Mouse (Mus musculus) midbrain, embryonic 14.5 days (tissue): ENCODE measurements around the gene Kcnh7. TPM values are rescaled to one million over a fixed set of nuclear protein-coding genes. Genes with fewer than 3 reads are reported as not detected.
A peak's percentile ranks its signal among the peaks of the same experiment; 100 is the strongest.

Experiments used
- ATAC-seq: fragments of 200-750 bp; cut with Nextera tagmentation; 2 replicates; pipeline ENCODE4 v1.8.0; 2017; ENCODE audit warnings: moderate number of reproducible peaks, moderate library complexity; ENCODE audit not compliant: low FRiP score, low TSS enrichment
- DNase-seq: peaks from one replicate; pipeline ENCODE4 v3.0.0-alpha.2; 2015
- H3K27ac ChIP-seq: fragments of 300-500 bp; sonication (generic); replicated peaks from 2 replicates; pipeline ENCODE4 v1.5.1; 2014; ENCODE audit warnings: mild to moderate bottlenecking, low read depth, low read length, moderate library complexity
- H3K27me3 ChIP-seq: fragments of 300-500 bp; sonication (generic); 2 replicates; pipeline ENCODE4 v1.6.1; 2014; ENCODE audit warnings: low read length, control low read depth, mixed read lengths; ENCODE audit not compliant: control insufficient read depth, insufficient read depth
- H3K36me3 ChIP-seq: fragments of 300-500 bp; sonication (generic); 2 replicates; pipeline ENCODE4 v1.6.1; 2014; ENCODE audit warnings: low read length, control low read depth; ENCODE audit not compliant: control insufficient read depth, insufficient read depth
- H3K4me1 ChIP-seq: fragments of 300-500 bp; sonication (generic); 2 replicates; pipeline ENCODE4 v1.6.1; 2014; ENCODE audit warnings: mild to moderate bottlenecking, antibody characterized with exemption, low read length, control low read depth; ENCODE audit not compliant: control insufficient read depth, insufficient read depth
- H3K4me2 ChIP-seq: fragments of 300-500 bp; sonication (generic); 2 replicates; pipeline ENCODE4 v1.6.1; 2014; ENCODE audit warnings: mild to moderate bottlenecking, low read length, moderate library complexity
- H3K4me3 ChIP-seq: fragments of 300-500 bp; sonication (generic); replicated peaks from 2 replicates; pipeline ENCODE4 v1.5.1; 2014; ENCODE audit warnings: low read depth, low read length
- H3K9ac ChIP-seq: fragments of 300-500 bp; sonication (generic); replicated peaks from 2 replicates; pipeline ENCODE4 v1.6.1; 2014; ENCODE audit warnings: mild to moderate bottlenecking, low read length, moderate library complexity
- H3K9me3 ChIP-seq: fragments of 300-500 bp; sonication (generic); 2 replicates; pipeline ENCODE4 v1.6.1; 2016; ENCODE audit warnings: low read length, control low read depth, mixed read lengths; ENCODE audit not compliant: control insufficient read depth
- WGBS: fragments of 180-500 bp; shearing (Covaris S2); extraction: QIAGEN DNeasy Blood & Tissue Kit; methylation state at CpG from one replicate; pipeline ENCODE4 v1.1.7; 2014; 5-methylcytosine and 5-hydroxymethylcytosine counted together
- polyA plus RNA-seq: library from polyadenylated mRNA; unstranded; fragments of >200 nt; fragmentation: Nextera tagmentation; extraction: Ambion mirVana; gene quantifications from 2 replicates; pipeline ENCODE4 v1.2.1, GENCODE M21; 2014

Kcnh7 gene
- polyA plus RNA-seq, 1 experiment from 2014 or later, result 9.7 TPM

GRCm38 (mm10) chr2:62656072-62656471, 528.0 kb downstream of the Kcnh7 start:
- 64% methylated on average over 1 of the region's 1 CpGs for WGBS
- Histone ChIP-seq H3K36me3 (no peaks in the 10 kb centered on the region), H3K9ac (no peak overlapping the region), H3K4me1 (no peaks in the 10 kb centered on the region), H3K4me2 (no peak overlapping the region), H3K9me3 (no peaks in the 10 kb centered on the region), H3K27ac (no peak overlapping the region), H3K4me3 (no peak overlapping the region), H3K27me3 (no peaks in the 10 kb centered on the region)
- ATAC-seq (no peak), DNase-seq (no peak)

- no peaks in the 10 kb centered on the region for H3K9me3 ChIP-seq
Measured at GRCm38 (mm10) chr2:62654519-62655338, 529.4 kb downstream of the Kcnh7 start.

GRCm38 (mm10) chr2:62652466-62652865, 531.6 kb downstream of the Kcnh7 start:
- Histone ChIP-seq H3K9me3 (no peaks in the 10 kb centered on the region), H3K9ac (no peak overlapping the region), H3K4me2 (no peak overlapping the region), H3K4me3 (no peak overlapping the region), H3K4me1 (no peaks in the 10 kb centered on the region), H3K36me3 (no peaks in the 10 kb centered on the region), H3K27ac (no peak overlapping the region), H3K27me3 (no peaks in the 10 kb centered on the region)
- 80% methylated on average over 4 of the region's 4 CpGs for WGBS
- DNase-seq (no peak), ATAC-seq (no peak)

More at GRCm38 (mm10) chr2:62654519-62655338, 529.4 kb downstream of the Kcnh7 start:
- Histone ChIP-seq H3K27ac (no peak overlapping the region), H3K4me1 (no peaks in the 10 kb centered on the region), H3K27me3 (no peaks in the 10 kb centered on the region), H3K36me3 (no peaks in the 10 kb centered on the region), H3K9ac (no peak overlapping the region), H3K4me2 (no peak overlapping the region), H3K4me3 (no peak overlapping the region)
- ATAC-seq, result peak; percentile 74
- peak; percentile 89 for DNase-seq
- 43% methylated on average over 7 of the region's 7 CpGs for WGBS

- H3K4me1 ChIP-seq, result 0 out of 2 replicates have a peak, but pooled peaks cover under 1% of the 10 kb centered on the region
- WGBS, result 84% methylated on average over 4 of the region's 4 CpGs
- no peak for ATAC-seq
Measured at GRCm38 (mm10) chr2:62651890-62652289, 532.2 kb downstream of the Kcnh7 start.

GRCm38 (mm10) chr2:62646671-62647289, 537.3 kb downstream of the Kcnh7 start:
- 12% methylated on average over 6 of the region's 6 CpGs for WGBS
- no peaks in the 10 kb centered on the region for H3K27me3 ChIP-seq
- H3K36me3 ChIP-seq, result no peaks in the 10 kb centered on the region
- no peak for DNase-seq
- H3K4me3 ChIP-seq, result peak overlapping the region; percentile 39
- H3K9ac ChIP-seq, result no peak overlapping the region
- no peaks in the 10 kb centered on the region for H3K9me3 ChIP-seq
- no peak overlapping the region for H3K27ac ChIP-seq
- ATAC-seq, result no peak; the same call in 1 of the 2 replicates
- peak overlapping the region; percentile 79 for H3K4me2 ChIP-seq
- peaks cover 10% of the 10 kb centered on the region; the same call in 1 of the 2 replicates for H3K4me1 ChIP-seq

More at GRCm38 (mm10) chr2:62651890-62652289, 532.2 kb downstream of the Kcnh7 start:
- H3K36me3 ChIP-seq, result no peaks in the 10 kb centered on the region
- H3K27me3 ChIP-seq, result no peaks in the 10 kb centered on the region
- H3K27ac ChIP-seq, result no peak overlapping the region
- no peak for DNase-seq
- H3K9me3 ChIP-seq, result no peaks in the 10 kb centered on the region
- H3K4me3 ChIP-seq, result no peak overlapping the region
- no peak overlapping the region for H3K4me2 ChIP-seq
- H3K9ac ChIP-seq, result no peak overlapping the region

GRCm38 (mm10) chr2:62646014-62646645, 538.0 kb downstream of the Kcnh7 start, which contains the start of gene Ifih1:
TSS of gene Ifih1 (minus strand) at chr2:62646255.
- no peaks in the 10 kb centered on the region for H3K27me3 ChIP-seq
- peak within 1 kb of the TSS; percentile 79 for H3K4me2 ChIP-seq
- under 1% methylated on average over 30 of the region's 30 CpGs for WGBS
- peak within 1 kb of the TSS; percentile 39 for H3K4me3 ChIP-seq
- peak; percentile 75 for DNase-seq
- no peaks in the 10 kb centered on the region for H3K36me3 ChIP-seq
- peaks cover 10% of the 10 kb centered on the region; the same call in 1 of the 2 replicates for H3K4me1 ChIP-seq
- no peak within 1 kb of the TSS for H3K27ac ChIP-seq
- H3K9me3 ChIP-seq, result no peaks in the 10 kb centered on the region
- ATAC-seq, result peak; percentile 89
- H3K9ac ChIP-seq, result peak within 1 kb of the TSS; percentile 39; the same call in 1 of the 2 replicates

GRCm38 (mm10) chr2:62645475-62645874, 538.6 kb downstream of the Kcnh7 start:
- Histone ChIP-seq H3K4me2 (peak overlapping the region; percentile 79), H3K4me3 (peak overlapping the region; percentile 39), H3K4me1 (peaks cover 10% of the 10 kb centered on the region; the same call in 1 of the 2 replicates), H3K27ac (no peak overlapping the region), H3K9ac (peak overlapping the region; percentile 39; the same call in 1 of the 2 replicates), H3K27me3 (no peaks in the 10 kb centered on the region), H3K36me3 (no peaks in the 10 kb centered on the region), H3K9me3 (no peaks in the 10 kb centered on the region)
- DNase-seq (peak; percentile 20), ATAC-seq (peak; percentile 35; the same call in 1 of the 2 replicates)
- 38% methylated on average over 12 of the region's 12 CpGs for WGBS

GRCm38 (mm10) chr2:62644891-62645290, 539.2 kb downstream of the Kcnh7 start:
- no peak overlapping the region for H3K4me2 ChIP-seq
- no peak overlapping the region for H3K9ac ChIP-seq
- H3K27ac ChIP-seq, result no peak overlapping the region
- H3K9me3 ChIP-seq, result no peaks in the 10 kb centered on the region
- H3K4me3 ChIP-seq, result no peak overlapping the region
- DNase-seq, result no peak
- 93% methylated on average over 5 of the region's 5 CpGs for WGBS
- H3K27me3 ChIP-seq, result no peaks in the 10 kb centered on the region
- H3K36me3 ChIP-seq, result no peaks in the 10 kb centered on the region
- ATAC-seq, result no peak
- peaks cover 10% of the 10 kb centered on the region; the same call in 1 of the 2 replicates for H3K4me1 ChIP-seq
